Mouse (Mus musculus) hindbrain, embryonic 14.5 days (tissue): ENCODE results near the gene Mapk14. TPM values are rescaled to one million over a fixed set of nuclear protein-coding genes. Genes with fewer than 3 reads are reported as not detected.

ENCODE experiments used
- ATAC-seq: fragments of 200-750 bp; cut with Nextera tagmentation; 2 replicates; pipeline ENCODE4 v1.8.0; 2017; ENCODE audit warnings: moderate number of reproducible peaks, mild to moderate bottlenecking, moderate TSS enrichment, moderate library complexity; ENCODE audit not compliant: low FRiP score
- DNase-seq: peaks from one replicate; pipeline ENCODE4 v3.0.0-alpha.2; 2015; ENCODE audit warnings: low spot score
- H3K27ac ChIP-seq: fragments of 300-500 bp; sonication (generic); 2 replicates; pipeline ENCODE4 v1.5.1; 2014; ENCODE audit warnings: mild to moderate bottlenecking, moderate library complexity
- H3K27me3 ChIP-seq: fragments of 300-500 bp; sonication (generic); 2 replicates; pipeline ENCODE4 v1.6.1; 2014; ENCODE audit warnings: mild to moderate bottlenecking, low read length, mixed read lengths; ENCODE audit not compliant: control insufficient read depth, insufficient read depth
- H3K36me3 ChIP-seq: fragments of 300-500 bp; sonication (generic); replicated peaks from 2 replicates; pipeline ENCODE4 v1.6.1; 2014; ENCODE audit not compliant: control insufficient read depth, insufficient read depth
- H3K4me1 ChIP-seq: fragments of 300-500 bp; sonication (generic); replicated peaks from 2 replicates; pipeline ENCODE4 v1.6.1; 2014; ENCODE audit warnings: antibody characterized with exemption, low read length, mixed read lengths; ENCODE audit not compliant: control insufficient read depth, insufficient read depth
- H3K4me2 ChIP-seq: fragments of 300-500 bp; sonication (generic); replicated peaks from 2 replicates; pipeline ENCODE4 v1.6.1; 2014; ENCODE audit warnings: mild to moderate bottlenecking, moderate library complexity
- H3K4me3 ChIP-seq: fragments of 300-500 bp; sonication (generic); replicated peaks from 2 replicates; pipeline ENCODE4 v1.5.1; 2014; ENCODE audit warnings: mild to moderate bottlenecking, low read length
- H3K9ac ChIP-seq: fragments of 300-500 bp; sonication (generic); 2 replicates; pipeline ENCODE4 v1.6.1; 2014
- H3K9me3 ChIP-seq: fragments of 300-500 bp; sonication (generic); 2 replicates; pipeline ENCODE4 v1.6.1; 2016; ENCODE audit warnings: low read length; ENCODE audit not compliant: control insufficient read depth
- WGBS: fragments of 180-500 bp; shearing (Covaris S2); extraction: QIAGEN DNeasy Blood & Tissue Kit; methylation state at CpG from one replicate; pipeline ENCODE4 v1.1.7; 2014; 5-methylcytosine and 5-hydroxymethylcytosine counted together
- polyA plus RNA-seq: library from polyadenylated mRNA; unstranded; fragments of >200 nt; fragmentation: Nextera tagmentation; extraction: Ambion mirVana; gene quantifications from 2 replicates; pipeline ENCODE4 v1.2.1, GENCODE M21; 2014

Mapk14 gene
- 34.1 and 36.5 TPM in 2 replicates for polyA plus RNA-seq

DNA sequence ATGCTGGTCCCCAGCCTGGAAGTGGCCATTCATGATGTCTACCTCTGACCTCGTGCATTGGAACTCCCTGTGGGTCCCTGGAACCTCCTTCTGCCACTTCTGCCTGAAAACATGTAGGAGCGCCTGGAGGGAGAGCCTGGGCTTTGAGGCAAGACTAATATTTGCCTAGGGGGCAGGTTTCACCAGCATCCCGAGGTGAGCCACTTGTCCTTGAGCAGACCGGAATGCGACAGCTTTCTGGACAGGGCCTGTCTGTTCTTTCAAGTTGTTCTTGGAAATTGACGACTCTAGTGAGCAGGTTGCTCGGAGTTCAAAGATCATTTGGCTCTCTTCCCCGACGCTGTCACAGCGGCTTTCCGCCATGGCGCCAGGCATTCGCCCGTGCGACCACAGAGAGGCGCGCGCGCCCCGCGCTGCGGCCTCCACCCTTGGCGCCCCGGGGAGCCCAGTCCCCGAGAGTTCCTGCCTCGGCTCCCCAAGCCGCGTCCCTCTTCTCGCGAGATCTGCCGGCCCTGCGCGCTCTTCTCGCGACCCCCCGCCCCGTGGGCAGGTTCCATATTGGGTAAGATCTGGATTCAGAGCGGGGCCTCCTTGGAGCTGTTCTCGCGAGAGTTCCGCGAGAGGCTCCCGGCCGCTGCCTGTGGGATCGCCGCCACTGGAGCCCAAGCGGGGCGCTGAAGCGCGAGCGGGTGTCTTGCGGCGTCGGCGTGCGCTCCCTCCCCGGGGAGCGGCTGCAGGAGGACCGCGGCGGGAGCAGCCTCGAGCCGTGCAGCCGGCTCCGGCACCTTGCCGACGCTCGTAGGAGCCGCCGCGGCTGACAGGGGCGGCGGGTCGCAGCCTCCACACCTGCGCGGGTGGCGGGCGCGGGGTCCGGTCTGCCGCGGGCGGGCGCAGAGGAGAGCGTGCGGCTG is at the start of gene Mapk14:
Gene Mapk14 (plus strand): TSS at position 554 of the 911 bp plus-strand sequence.
- H3K4me1 ChIP-seq = peaks cover 15% of the 10 kb centered on the region
- no peaks in the 10 kb centered on the region for H3K36me3 ChIP-seq
- H3K4me3 ChIP-seq = peak within 1 kb of the TSS; percentile 99
- H3K27ac ChIP-seq = peak within 1 kb of the TSS; percentile 96
- under 1% methylated on average over 61 of the region's 86 CpGs for WGBS
- DNase-seq (peak; percentile 98), ATAC-seq (peak; percentile 94)
- H3K4me2 ChIP-seq = peak within 1 kb of the TSS; percentile 77
- H3K9ac ChIP-seq = peak within 1 kb of the TSS; percentile 97
- H3K27me3 ChIP-seq = peaks cover 9% of the 10 kb centered on the region
- no peaks in the 10 kb centered on the region for H3K9me3 ChIP-seq

DNA sequence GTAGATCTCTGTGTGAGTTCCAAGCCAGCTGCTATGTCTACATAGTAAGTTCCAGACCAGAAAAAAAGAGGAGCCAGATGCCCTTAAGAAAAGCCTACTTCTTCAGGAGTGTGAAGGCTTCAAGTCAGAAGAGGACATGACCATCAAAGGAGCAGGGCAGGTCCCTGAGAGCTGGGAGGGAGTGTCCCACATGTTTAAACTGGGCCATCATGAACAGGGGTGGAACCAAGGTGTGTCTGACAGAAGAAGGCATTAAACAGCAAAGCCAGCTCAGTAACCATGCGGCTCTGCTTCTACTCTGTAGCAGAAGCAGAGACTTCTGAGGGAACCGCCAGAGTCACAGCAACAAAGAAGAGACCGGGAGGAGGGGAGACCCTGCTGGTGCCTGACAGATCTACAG is 47.4 kb upstream of the Mapk14 start:
- no peak overlapping the region for H3K4me2 ChIP-seq
- H3K27me3 ChIP-seq = no peaks in the 10 kb centered on the region
- no peak overlapping the region for H3K4me3 ChIP-seq
- DNase-seq (no peak), ATAC-seq (no peak)
- no peak overlapping the region for H3K9ac ChIP-seq
- H3K4me1 ChIP-seq = no peaks in the 10 kb centered on the region
- H3K27ac ChIP-seq = no peak overlapping the region
- no peaks in the 10 kb centered on the region for H3K36me3 ChIP-seq
- 37% methylated on average over 3 of the region's 3 CpGs for WGBS
- no peaks in the 10 kb centered on the region for H3K9me3 ChIP-seq

DNA sequence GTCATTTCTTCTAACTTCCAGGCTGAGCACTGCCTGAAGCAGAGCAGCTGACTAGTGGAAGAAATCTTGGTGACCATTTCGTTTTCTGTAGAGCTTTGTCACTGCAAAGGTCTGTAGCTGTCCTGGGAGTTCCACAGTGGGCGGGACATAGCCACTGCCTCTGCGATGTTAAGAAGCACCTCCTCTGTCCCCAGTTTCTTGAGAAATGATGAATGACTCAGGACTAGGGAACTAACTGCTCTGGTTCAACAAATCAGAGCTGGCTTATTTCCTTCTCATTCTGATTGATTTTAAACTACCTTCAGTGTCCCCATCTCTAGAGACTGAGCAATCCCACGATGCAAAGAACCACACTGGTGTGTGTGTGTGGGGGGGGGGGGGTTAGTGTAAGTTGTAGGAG is 47.0 kb upstream of the Mapk14 start:
- DNase-seq (no peak), ATAC-seq (no peak)
- no peaks in the 10 kb centered on the region for H3K36me3 ChIP-seq
- H3K9me3 ChIP-seq = no peaks in the 10 kb centered on the region
- no peak overlapping the region for H3K9ac ChIP-seq
- no peak overlapping the region for H3K27ac ChIP-seq
- H3K27me3 ChIP-seq = no peaks in the 10 kb centered on the region
- H3K4me2 ChIP-seq = no peak overlapping the region
- 51% methylated on average over 4 of the region's 4 CpGs for WGBS
- no peaks in the 10 kb centered on the region for H3K4me1 ChIP-seq
- no peak overlapping the region for H3K4me3 ChIP-seq

DNA sequence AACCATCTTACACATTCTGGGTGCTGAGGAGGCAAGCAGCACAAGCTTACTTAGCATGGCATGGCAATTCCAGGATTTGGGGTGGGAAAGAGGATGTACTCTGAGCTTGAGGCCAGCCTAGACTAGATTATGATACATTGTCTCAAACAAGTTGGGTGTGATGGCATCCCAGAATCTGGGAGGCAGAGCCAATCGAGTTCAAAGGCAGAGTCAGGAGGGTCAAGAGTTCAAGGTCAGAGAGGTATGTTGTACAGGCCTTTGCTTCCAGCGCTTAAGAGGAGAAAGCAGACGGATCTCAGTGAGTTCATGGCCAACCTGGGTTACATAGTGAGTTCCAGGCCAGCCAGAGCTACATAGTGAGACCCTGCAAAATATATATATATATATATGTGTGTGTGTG is 44.9 kb upstream of the Mapk14 start:
- ATAC-seq (no peak), DNase-seq (no peak)
- 64% methylated on average over 3 of the region's 3 CpGs for WGBS
- Histone ChIP-seq H3K4me1 (no peaks in the 10 kb centered on the region), H3K4me3 (no peak overlapping the region), H3K9ac (no peak overlapping the region), H3K27me3 (no peaks in the 10 kb centered on the region), H3K27ac (no peak overlapping the region), H3K36me3 (no peaks in the 10 kb centered on the region), H3K9me3 (no peaks in the 10 kb centered on the region), H3K4me2 (no peak overlapping the region)

DNA sequence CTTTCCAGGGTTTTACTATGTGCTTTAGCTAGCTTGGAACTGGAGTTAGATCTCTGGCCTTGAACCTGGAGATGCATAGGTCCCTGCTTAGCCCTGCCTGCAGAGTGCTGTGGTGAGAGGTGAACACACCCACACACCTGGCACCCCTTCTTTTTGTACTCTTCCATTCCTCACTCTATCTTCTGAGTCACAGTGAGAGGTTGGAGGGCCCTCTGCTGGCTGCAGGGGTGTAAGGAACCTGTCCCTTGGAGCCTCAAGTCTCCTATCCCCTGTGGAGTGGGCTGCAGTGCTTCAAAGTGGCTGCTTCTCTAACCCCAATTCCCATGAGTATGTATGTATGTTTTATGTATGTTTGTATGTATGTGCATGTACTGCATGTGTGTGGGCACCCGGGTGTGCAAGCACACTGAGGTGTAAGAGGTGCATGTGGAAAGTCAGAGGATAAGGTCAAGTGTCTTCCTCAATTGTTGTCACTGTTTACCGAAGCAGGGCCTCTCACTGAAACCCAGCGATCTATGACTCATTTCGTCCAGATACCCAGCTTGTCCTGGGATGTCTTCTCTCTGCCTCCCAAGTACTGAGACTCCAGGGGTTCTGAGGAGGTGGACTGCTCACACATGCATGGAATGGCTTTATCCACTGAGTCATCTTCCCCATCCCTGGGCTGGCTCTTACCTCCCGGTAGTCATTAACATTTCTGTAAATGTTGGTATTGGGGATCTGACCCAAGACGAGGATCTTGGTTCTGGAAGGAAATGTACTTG is 42.3 kb upstream of the Mapk14 start:
- ATAC-seq (no peak), DNase-seq (no peak)
- Histone ChIP-seq H3K4me2 (no peak overlapping the region), H3K36me3 (no peaks in the 10 kb centered on the region), H3K4me3 (no peak overlapping the region), H3K4me1 (no peaks in the 10 kb centered on the region), H3K27me3 (no peaks in the 10 kb centered on the region), H3K9me3 (no peaks in the 10 kb centered on the region), H3K9ac (no peak overlapping the region), H3K27ac (no peak overlapping the region)
- WGBS = 51% methylated on average over 6 of the region's 6 CpGs

DNA sequence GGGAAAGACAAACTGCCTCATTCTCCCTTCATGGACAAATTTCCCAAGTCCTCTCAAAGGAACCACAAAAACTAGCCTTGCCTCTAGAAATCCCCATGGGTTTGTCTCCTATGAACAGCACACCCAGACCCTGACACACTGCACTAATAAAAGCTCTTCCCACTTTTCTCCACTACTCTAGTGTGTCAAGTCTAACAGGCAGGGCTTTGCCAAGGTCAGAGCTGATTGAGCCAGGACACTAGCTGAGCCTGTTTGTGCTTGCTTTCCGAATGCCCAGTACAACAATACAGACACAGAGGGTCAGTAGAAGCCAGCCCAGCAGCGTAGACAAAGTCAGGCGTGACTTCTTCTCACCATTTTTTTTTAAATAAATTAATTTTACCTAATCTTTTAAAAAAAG is 40.9 kb upstream of the Mapk14 start:
- Histone ChIP-seq H3K4me1 (no peaks in the 10 kb centered on the region), H3K4me3 (no peak overlapping the region), H3K27ac (no peak overlapping the region), H3K9ac (no peak overlapping the region), H3K36me3 (no peaks in the 10 kb centered on the region), H3K9me3 (no peaks in the 10 kb centered on the region), H3K4me2 (no peak overlapping the region), H3K27me3 (no peaks in the 10 kb centered on the region)
- WGBS = 65% methylated on average over 3 of the region's 3 CpGs
- ATAC-seq (no peak), DNase-seq (no peak)

DNA sequence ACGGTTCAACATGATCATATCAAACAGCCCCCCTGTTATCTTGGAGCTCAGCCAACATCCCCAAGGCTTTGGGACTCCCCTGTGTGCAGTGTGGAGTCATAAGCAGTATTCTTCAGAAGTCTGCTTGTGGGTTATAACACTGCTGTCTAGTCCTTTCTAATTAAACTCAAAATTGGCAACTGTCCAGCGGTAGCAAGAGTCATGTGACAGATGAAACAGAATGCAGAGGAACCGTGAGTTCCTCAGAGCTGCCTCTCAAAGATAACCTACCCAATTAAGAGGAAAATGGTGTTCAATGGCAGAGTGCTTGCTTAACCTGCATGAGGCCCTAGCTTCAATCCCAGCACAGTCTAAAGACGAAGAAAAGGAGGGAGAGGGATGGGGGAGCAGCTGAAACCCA is 33.2 kb upstream of the Mapk14 start:
- Histone ChIP-seq H3K27me3 (no peaks in the 10 kb centered on the region), H3K27ac (no peak overlapping the region; the same call in 1 of the 2 replicates), H3K9me3 (no peaks in the 10 kb centered on the region), H3K4me2 (no peak overlapping the region), H3K36me3 (no peaks in the 10 kb centered on the region), H3K4me1 (no peaks in the 10 kb centered on the region; the same call in 1 of the 2 replicates), H3K4me3 (no peak overlapping the region), H3K9ac (no peak overlapping the region)
- DNase-seq = peak; percentile 61
- WGBS = 27% methylated on average over 4 of the region's 4 CpGs
- peak; percentile 51; the same call in 1 of the 2 replicates for ATAC-seq

DNA sequence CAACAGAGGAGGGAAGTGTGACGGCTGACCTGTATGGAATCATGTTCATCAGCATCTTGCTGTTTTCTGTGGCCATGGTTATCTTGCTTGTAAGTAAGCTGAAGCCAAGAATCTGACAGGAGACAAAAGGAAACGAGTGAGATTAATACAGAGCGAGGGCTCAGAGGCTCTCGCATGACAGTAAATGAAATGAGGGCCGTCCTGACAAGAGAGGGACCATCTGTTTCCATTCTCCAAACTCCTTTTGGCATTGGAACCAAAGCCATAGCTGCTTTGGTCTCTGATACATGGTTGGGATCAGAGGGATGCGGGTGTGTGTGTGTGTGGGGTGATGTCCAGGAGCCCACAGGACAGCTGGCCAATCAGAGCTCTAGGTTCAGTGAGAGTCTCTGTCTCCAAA is 31.6 kb upstream of the Mapk14 start:
- H3K27ac ChIP-seq = no peak overlapping the region
- H3K4me1 ChIP-seq = no peaks in the 10 kb centered on the region; the same call in 1 of the 2 replicates
- DNase-seq (no peak), ATAC-seq (no peak)
- 54% methylated on average over 6 of the region's 6 CpGs for WGBS
- H3K36me3 ChIP-seq = no peaks in the 10 kb centered on the region
- no peak overlapping the region for H3K4me3 ChIP-seq
- H3K9ac ChIP-seq = no peak overlapping the region
- H3K4me2 ChIP-seq = no peak overlapping the region
- no peaks in the 10 kb centered on the region for H3K9me3 ChIP-seq
- no peaks in the 10 kb centered on the region for H3K27me3 ChIP-seq

DNA sequence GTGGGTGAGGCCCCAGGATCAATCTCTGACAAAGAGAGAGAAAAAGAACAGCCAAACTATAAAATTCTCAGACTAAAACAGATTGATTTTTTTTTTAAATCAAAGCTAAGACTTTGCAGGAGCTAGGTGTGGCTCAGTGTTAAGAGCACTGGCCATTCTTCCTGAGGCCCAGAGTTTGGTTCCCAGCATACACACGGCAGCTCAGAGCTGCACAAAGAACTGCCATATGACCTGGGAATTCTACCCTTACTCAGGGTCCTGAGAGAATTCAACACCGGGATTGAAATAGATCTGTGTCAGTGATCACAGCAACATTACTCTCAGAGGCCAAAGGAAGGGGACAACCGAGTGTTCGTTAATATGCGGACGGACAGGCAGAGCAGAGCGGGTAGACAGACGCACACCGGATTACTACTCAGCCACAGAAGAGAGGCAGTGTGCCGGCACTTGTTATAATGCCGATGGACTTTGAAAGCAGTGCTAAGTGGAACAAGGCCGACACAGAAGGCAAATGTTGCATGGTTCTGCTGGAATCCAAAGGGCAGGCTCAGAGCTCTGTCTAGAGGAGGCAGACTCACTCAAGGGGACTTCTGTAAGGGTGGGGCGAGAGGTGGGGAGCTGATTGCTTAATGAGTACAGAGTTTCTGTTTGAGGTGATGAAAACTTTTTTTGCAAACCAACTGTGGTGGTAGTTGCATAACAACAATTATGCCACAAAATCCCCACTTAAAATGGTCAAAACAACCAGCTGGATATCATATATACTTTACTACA is 8.6 kb upstream of the Mapk14 start:
- Histone ChIP-seq H3K9me3 (no peaks in the 10 kb centered on the region), H3K27ac (no peak overlapping the region), H3K4me2 (no peak overlapping the region), H3K36me3 (no peaks in the 10 kb centered on the region), H3K4me1 (no peaks in the 10 kb centered on the region), H3K27me3 (no peaks in the 10 kb centered on the region), H3K4me3 (no peak overlapping the region), H3K9ac (no peak overlapping the region)
- no peak for ATAC-seq
- 86% methylated on average over 13 of the region's 13 CpGs for WGBS
- no peak for DNase-seq
